Mouse (Mus musculus) adrenal gland, postnatal 14 days (tissue): ENCODE data around the gene Rab15. TPM values are rescaled to one million over a fixed set of nuclear protein-coding genes. Genes with fewer than 3 reads are reported as not detected.
"Not testable (repeated sequence)": the region's sequence is repeated elsewhere in the genome, so short reads cannot be mapped to it uniquely, and the experiment has no call there.

Experiments used
- DNase-seq: peaks from one replicate; pipeline ENCODE4 v3.0.0; 2021; ENCODE audit warnings: mixed read lengths
- total RNA-seq: library from RNA; stranded (reverse); gene quantifications from 2 replicates; pipeline ENCODE4 v1.2.3, GENCODE M21; 2021

The Rab15 gene
- total RNA-seq, 1 experiment from 2014 or later: 1.7 TPM

- no peak for DNase-seq
Measured at GRCm38 (mm10) chr12:76819816-76820215, 2.9 kb downstream of the Rab15 start.

- DNase-seq: no peak
Measured at GRCm38 (mm10) chr12:76818908-76819307, 3.8 kb downstream of the Rab15 start.

DNA sequence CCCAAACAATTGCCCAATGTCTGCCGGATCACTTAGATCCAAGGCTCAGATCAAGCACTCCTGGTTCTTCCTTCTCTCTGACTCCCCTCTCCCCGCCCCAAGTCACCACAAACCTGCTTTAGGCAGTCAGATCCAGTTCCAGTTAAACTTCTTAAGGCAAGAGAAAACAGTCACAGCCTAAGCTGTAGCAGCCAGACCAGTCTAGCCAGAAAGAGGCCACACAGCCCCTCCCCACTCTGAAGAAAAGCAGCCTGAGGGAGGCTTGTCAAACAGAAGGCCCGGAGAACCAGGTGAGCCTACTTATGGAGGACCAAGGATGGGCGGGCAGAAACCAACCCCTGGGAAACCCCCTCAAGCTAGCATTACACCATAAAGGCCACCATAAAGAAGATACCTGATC, 4.6 kb downstream of the Rab15 start:
- no peak for DNase-seq

- no peak for DNase-seq
Measured at GRCm38 (mm10) chr12:76817176-76817575, 5.5 kb downstream of the Rab15 start.

GRCm38 (mm10) chr12:76816720-76817119, 6.0 kb downstream of the Rab15 start:
- no peak for DNase-seq

DNA sequence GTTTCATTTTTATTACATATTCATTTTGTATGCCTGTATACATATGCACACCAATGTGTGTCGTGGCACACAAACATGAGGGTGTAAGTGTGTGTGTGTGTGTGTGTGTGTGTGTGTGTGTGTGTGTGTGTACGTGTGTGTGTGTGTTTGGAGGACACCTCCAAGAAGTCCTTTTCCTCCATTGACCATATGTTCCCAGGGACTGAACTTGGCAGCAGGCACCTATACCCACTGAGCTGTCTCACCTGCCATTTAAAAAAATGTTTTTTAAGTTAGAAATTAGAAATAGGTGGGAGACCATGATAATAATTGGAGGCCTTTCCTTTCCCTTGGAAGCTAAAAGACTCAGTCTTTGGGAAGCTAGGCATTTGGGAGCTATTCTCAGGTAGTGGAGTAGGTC, 8.6 kb downstream of the Rab15 start:
- no peak for DNase-seq

GRCm38 (mm10) chr12:76813543-76813942, 9.2 kb downstream of the Rab15 start:
- DNase-seq: no peak

DNA sequence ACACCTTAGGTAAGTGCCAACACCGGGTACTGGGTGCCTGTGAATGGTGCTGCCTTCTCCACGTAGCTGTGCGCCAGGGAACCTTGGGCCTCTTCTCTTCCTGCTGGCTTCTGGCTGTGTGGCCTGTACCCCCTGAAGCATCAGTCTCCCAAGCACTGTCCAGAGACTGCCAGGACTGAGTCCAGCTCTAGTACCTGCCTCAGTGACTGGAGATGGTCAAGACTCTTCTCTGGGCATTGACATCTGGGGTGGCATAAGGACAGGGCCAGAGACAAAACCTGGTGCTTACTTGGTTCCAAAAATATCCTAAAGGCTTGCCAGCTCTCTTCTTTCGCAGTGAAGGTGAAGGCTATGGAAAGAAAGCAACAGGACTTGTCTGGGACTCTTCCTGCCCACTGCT, 11.7 kb downstream of the Rab15 start:
- no peak for DNase-seq

- no peak for DNase-seq
Measured at GRCm38 (mm10) chr12:76810491-76810890, 12.2 kb downstream of the Rab15 start.

DNA sequence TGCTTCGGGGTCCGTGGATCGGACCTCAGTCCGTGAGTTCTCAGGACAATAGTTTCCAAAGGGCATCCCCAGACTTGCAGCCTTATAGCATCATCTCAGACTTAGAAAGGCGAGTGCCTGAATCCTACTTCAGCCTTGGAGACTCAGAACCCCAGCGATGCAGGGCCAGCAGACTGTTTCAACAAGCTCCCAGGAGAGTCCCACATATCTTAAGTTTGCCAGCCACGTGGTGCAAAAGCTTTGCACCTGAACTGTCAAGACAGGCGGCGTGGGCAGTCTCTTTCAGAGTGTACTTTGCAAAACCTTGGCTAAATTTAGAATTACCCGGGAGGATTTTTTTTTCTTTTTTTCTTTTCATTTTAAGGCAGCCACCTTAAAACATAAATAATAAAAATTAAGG, 14.9 kb downstream of the Rab15 start:
- DNase-seq: no peak

DNA sequence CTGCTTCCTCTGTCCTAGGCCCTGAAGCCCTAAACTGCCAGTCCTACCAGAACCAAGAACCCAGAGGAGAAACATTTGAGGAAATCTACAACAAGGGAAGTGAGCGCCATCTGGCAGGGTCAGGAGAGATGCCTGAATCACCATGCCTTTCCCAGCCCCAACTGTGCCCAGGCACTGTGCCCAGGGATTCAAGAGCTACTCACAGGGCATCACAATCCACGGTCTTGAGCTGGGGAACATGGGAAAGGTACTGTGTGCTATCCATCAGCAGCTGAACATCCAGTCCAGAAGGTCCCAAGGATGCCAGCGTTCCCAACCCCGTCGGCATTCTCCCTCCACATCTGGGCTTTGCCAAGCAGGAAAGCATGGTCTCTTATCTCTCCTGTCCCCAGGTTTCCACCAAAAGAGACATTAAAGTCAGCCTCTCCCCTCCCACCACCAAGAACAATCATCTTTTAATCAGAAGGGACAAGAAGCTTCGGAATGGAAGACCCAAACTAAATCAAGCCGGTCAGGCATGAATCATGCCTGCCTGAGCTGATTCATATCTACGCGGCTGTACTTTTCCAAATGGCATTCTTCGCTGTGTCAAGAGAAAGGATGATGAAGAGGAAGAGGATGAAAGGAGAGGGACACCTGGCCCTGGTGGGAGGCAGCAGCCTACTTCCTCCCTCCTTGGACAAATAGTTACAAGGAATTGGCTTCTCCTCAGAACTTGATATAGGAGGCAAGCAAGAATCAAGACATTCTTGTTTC, 17.5 kb downstream of the Rab15 start:
- DNase-seq: peak; percentile 44

DNA sequence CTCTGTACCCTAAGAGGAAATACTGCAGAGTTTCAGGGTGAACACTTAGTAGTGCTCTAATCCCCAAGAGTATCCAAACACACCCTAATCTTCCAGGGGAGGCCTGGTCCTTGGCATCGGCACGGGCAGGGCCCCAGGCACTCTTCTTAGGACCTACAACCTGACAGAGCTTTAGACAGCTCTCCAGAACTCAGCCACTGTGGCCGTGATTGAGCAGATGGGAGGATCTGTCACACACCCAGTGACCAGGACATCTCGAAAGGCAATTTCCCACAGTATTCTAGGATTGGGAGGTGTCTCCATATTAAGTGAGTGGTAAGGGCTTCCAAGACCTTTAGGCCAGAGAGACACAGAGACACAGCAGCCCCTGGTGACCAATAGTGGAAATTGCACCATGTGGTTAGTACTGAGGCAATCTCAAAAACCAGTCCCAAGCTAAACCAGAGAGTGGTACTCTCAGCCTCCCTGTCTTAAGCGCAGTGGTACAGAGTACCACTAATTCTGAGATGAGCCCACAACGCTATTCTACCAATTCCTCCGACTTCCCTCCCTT, 18.9 kb downstream of the Rab15 start:
- DNase-seq: peak; percentile 78

- DNase-seq: no peak
Measured at GRCm38 (mm10) chr12:76803028-76803427, 19.7 kb downstream of the Rab15 start.

GRCm38 (mm10) chr12:76798008-76798720, 24.5 kb downstream of the Rab15 start:
- no peak for DNase-seq

DNA sequence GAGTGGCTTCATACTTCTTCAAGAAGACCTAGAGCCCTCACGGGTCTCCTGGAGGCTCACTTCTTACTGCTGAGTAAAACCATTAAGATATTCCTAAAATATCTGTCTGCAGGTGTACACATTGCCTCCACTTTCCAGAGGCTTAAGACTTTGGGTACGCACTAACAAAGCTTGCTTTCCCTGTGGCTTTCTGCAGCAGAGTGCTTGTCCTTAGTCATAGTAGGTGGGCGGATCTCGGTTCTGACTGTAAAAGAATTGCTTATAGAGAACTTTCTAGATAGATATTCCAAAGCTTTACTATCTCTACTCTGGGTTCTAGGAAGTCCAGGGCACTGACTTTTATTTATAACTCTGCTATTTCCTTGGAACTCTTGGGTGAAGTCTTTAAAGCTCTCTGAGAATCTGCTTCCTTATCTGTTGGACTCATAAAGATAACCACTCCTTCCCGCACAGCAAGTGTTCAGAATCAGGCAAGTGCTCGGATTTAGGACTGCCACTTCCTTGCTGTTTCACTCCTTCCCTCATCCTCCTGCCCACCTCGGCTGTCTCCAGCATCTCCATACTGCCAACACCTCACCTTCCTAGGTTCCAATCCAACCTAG, 25.7 kb downstream of the Rab15 start:
- DNase-seq: no peak

DNA sequence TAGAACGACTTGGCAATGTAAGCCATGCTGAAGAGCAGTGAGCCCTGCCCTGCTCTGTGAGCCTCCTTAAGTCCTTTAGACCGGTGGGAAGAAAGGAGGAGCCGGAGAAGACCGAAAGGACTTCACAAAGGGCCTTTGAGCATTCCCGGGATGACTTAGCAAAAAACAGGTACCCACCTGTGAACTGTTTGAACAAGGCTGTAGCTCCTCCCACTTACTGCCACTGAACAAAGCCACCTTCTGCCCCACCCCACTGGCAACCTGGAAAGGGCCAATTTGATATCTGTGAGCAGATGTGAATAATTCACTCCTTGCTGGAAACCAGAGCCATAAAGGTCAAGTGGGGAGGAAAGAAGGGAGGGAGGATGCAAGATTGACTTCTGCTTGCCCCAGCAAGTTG, 27.4 kb downstream of the Rab15 start, which contains the start of gene Gpx2:
Gpx2 (minus strand) TSS at position 205 of the 400 bp plus-strand sequence.
- no peak for DNase-seq

DNA sequence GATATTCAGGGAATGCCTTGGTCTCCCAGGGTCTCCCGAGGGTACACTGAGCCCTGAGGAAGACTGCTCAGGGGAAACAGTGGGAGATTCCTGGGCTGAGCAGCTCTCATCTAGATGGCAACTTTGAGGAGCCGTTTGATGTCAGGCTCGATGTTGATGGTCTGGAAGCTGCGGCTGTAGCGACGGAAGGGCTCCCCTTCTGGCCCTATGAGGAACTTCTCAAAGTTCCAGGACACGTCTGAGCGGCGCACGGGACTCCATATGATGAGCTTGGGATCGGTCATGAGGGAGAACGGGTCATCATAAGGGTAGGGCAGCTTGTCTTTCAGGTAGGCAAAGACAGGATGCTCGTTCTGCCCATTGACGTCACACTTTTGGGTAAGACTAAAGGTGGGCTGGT, 30.2 kb downstream of the Rab15 start:
- not testable (repeated sequence) for DNase-seq

DNA sequence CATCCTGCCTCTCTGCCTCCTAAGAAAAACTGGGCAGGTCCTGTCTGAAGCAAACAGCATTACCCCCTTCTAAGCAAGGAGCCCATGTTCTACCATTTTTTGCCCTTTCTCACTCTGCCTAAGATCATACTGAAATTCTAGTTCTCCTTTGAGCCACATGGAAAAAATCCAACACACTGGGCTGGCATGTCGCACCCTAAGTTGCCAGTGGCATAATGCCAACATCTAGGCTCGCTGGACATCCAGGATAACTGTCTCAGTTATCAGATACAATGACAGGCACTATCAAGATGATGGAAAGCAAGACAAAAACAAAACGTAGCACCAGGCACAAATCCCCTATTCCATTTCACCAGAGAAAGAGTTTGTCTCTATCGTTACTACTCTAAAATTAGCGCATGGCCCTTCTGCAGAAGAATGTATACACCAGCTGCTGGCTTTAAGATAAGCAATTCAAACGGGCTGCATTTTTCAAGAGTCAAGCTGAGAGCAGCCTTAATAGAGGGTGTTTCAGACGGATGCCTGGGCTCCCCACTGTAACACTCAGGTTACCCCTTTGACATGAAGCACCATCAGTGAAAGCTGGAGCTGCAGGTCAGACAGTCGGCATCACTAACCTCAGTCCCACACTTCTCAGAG, 32.1 kb downstream of the Rab15 start:
- no peak for DNase-seq

DNA sequence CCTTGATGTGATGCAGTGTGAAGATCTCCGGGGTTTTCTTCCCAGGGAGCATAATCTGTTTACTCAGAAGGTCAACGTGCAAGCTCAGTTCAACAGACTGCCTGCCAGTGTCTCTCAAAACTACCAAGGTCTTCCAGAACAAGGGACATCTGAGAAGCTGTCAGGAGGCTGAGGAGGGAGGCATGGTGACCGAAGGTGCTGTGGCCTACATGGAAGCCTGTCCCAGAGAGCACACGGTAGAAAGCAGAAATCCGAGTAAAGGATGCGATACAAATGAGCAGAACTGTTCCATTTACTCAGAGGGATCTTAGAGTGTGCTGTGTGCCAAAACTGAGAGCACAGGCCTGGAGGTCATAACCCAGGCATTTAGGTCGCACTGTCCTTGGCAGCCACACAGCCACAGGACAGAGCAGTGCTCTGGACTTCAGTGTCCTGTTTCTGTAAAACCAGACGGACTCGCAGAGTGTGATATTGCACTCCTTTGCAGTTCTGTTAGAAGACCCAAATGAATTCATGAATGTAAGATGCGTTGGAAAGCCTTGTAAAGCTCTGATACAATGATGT, 38.6 kb downstream of the Rab15 start:
- DNase-seq: peak; percentile 27

GRCm38 (mm10) chr12:76780639-76781468, 41.9 kb downstream of the Rab15 start:
- DNase-seq: no peak

- DNase-seq: no peak
Measured at GRCm38 (mm10) chr12:76779951-76780350, 42.8 kb downstream of the Rab15 start.
